Mouse (Mus musculus) liver (tissue): ENCODE results near the gene Mphosph9.
"Not testable (repeated sequence)": the region's sequence is repeated elsewhere in the genome, so short reads cannot be mapped to it uniquely, and the experiment has no call there.

Source experiments
- DNase-seq: peaks from one replicate; pipeline ENCODE4 v3.0.0-alpha.2; 2020; ENCODE audit warnings: mixed read lengths

Gene Mphosph9

GRCm38 (mm10) chr5:124341753-124342339, 14.1 kb upstream of the Mphosph9 start:
- not testable (repeated sequence) for DNase-seq

- no peak for DNase-seq
Observed at GRCm38 (mm10) chr5:124338791-124339190, 11.0 kb upstream of the Mphosph9 start.

GRCm38 (mm10) chr5:124337909-124338308, 10.1 kb upstream of the Mphosph9 start:
- no peak for DNase-seq

- DNase-seq = no peak
Observed at GRCm38 (mm10) chr5:124337103-124337502, 9.3 kb upstream of the Mphosph9 start.

GRCm38 (mm10) chr5:124334392-124334791, 6.6 kb upstream of the Mphosph9 start:
- DNase-seq = no peak

- DNase-seq = no peak
Observed at GRCm38 (mm10) chr5:124330086-124330485, 2.3 kb upstream of the Mphosph9 start.

GRCm38 (mm10) chr5:124326829-124327228, 943 bp downstream of the Mphosph9 start:
- no peak for DNase-seq

- DNase-seq = peak; percentile 39
Observed at GRCm38 (mm10) chr5:124317648-124318047, 10.1 kb downstream of the Mphosph9 start.

- DNase-seq = no peak
Observed at GRCm38 (mm10) chr5:124315941-124316340, 11.8 kb downstream of the Mphosph9 start.

GRCm38 (mm10) chr5:124315498-124315897, 12.3 kb downstream of the Mphosph9 start:
- no peak for DNase-seq

GRCm38 (mm10) chr5:124310091-124310490, 17.7 kb downstream of the Mphosph9 start:
- no peak for DNase-seq

GRCm38 (mm10) chr5:124309155-124309554, 18.6 kb downstream of the Mphosph9 start:
- DNase-seq = no peak

- DNase-seq = not testable (repeated sequence)
Observed at GRCm38 (mm10) chr5:124302853-124303252, 24.9 kb downstream of the Mphosph9 start.

GRCm38 (mm10) chr5:124300132-124300531, 27.6 kb downstream of the Mphosph9 start:
- DNase-seq = no peak

GRCm38 (mm10) chr5:124299307-124299706, 28.5 kb downstream of the Mphosph9 start:
- DNase-seq = not testable (repeated sequence)

GRCm38 (mm10) chr5:124296475-124296874, 31.3 kb downstream of the Mphosph9 start:
- no peak for DNase-seq

- no peak for DNase-seq
Observed at GRCm38 (mm10) chr5:124293967-124294366, 33.8 kb downstream of the Mphosph9 start.

GRCm38 (mm10) chr5:124290216-124290615, 37.6 kb downstream of the Mphosph9 start:
- no peak for DNase-seq

- no peak for DNase-seq
Observed at GRCm38 (mm10) chr5:124287616-124288247, 40.0 kb downstream of the Mphosph9 start.

GRCm38 (mm10) chr5:124284330-124284729, 43.4 kb downstream of the Mphosph9 start:
- DNase-seq = no peak

GRCm38 (mm10) chr5:124282854-124283253, 44.9 kb downstream of the Mphosph9 start:
- DNase-seq = no peak

- DNase-seq = no peak
Observed at GRCm38 (mm10) chr5:124270226-124270625, 57.5 kb downstream of the Mphosph9 start.

- no peak for DNase-seq
Observed at GRCm38 (mm10) chr5:124269661-124270060, 58.1 kb downstream of the Mphosph9 start.

- no peak for DNase-seq
Observed at GRCm38 (mm10) chr5:124267652-124268051, 60.1 kb downstream of the Mphosph9 start.

GRCm38 (mm10) chr5:124266821-124267220, 61.0 kb downstream of the Mphosph9 start:
- no peak for DNase-seq
